Mouse (Mus musculus): ENCODE data around the gene Mob1b. TPM values are rescaled to one million over a fixed set of nuclear protein-coding genes. Genes with fewer than 3 reads are reported as not detected.

Mob1b gene
- 10.6 and 11.9 TPM in 2 replicates for polyA plus RNA-seq (2015; fragmentation: Nextera tagmentation; extraction: Ambion mirVana)

DNA sequence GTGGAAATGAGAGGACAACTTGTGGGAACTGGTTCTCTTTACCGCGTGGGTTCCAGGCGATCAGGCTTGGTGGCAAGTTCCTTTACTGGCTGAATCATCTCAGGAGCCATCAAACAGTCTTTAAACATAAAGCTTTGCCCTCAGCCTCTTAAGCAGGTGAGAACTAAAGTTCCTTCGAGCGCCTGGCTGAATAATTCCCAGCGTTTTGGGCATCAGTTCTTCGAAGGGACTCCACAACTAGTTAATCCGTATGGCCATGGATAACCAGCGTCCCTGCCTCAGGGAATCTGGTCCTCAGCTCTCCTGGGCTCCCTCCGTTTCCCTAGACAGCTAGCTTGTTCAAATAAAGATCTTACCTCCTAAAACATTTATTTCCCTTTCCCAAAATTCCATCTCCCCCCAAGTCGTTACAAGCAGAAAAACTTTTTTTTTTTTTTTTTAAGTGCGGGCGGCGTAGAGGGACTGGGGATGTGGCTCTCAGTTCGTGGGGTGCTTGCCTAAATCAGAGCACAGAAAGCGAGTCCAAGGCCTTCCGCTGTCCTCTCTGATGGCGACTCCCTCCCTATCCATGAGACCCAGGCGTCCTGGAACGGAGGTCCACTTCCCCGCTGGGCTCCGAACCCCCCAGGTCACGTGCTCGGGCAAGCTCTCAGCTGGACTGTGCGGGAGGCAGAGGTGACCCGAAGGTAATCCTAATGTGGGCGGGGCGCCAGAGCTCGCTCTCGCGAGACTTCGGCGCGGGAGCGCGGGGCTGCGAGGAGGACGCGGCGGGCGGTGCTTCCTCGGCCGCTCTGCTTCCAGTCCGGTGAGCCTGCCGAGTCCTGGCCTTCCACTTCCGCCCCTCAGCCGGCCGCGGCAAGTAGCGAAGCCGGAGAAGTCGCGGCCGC is at the start of gene Mob1b:
Gene Mob1b (plus strand): TSS at position 740 of the 887 bp plus-strand sequence.
- peak within 1 kb of the TSS; percentile 96 for H3K27ac ChIP-seq
- peak within 1 kb of the TSS; percentile 98 for H3K9ac ChIP-seq
- no peaks in the 10 kb centered on the region for H3K9me3 ChIP-seq
- under 1% methylated on average over 43 of the region's 54 CpGs for WGBS
- H3K27me3 ChIP-seq, result no peaks in the 10 kb centered on the region
- peak; percentile 96 for ATAC-seq (ENCODE audit: borderline replicate concordance, extremely low read depth, low FRiP score, low TSS enrichment)
- peak within 1 kb of the TSS; percentile 99 for H3K4me3 ChIP-seq
- no peaks in the 10 kb centered on the region for H3K36me3 ChIP-seq
- peaks cover 29% of the 10 kb centered on the region for H3K4me1 ChIP-seq
- peak within 1 kb of the TSS; percentile 95 for H3K4me2 ChIP-seq

GRCm38 (mm10) chr5:88674703-88675442 is 45.8 kb upstream of the Mob1b start:
- WGBS, result under 1% methylated on average over 47 of the region's 47 CpGs
- Histone ChIP-seq H3K9ac (peak overlapping the region; percentile 97), H3K4me2 (peak overlapping the region; percentile 75), H3K4me1 (peaks cover 11% of the 10 kb centered on the region; the same call in 1 of the 2 replicates), H3K36me3 (peaks cover 23% of the 10 kb centered on the region), H3K9me3 (no peaks in the 10 kb centered on the region), H3K4me3 (peak overlapping the region; percentile 99), H3K27ac (peak overlapping the region; percentile 99), H3K27me3 (no peaks in the 10 kb centered on the region)
- ATAC-seq (ENCODE audit: borderline replicate concordance, extremely low read depth, low FRiP score, low TSS enrichment), result peak; percentile 37

- H3K27me3 ChIP-seq, result no peaks in the 10 kb centered on the region
- H3K4me2 ChIP-seq, result peak within 1 kb of the TSS; percentile 75
- H3K4me1 ChIP-seq, result peaks cover 11% of the 10 kb centered on the region; the same call in 1 of the 2 replicates
- peak within 1 kb of the TSS; percentile 99 for H3K4me3 ChIP-seq
- peak; percentile 94 for ATAC-seq (ENCODE audit: borderline replicate concordance, extremely low read depth, low FRiP score, low TSS enrichment)
- WGBS, result under 1% methylated on average over 104 of the region's 127 CpGs
- H3K9ac ChIP-seq, result peak within 1 kb of the TSS; percentile 97
- no peaks in the 10 kb centered on the region for H3K9me3 ChIP-seq
- H3K36me3 ChIP-seq, result peaks cover 14% of the 10 kb centered on the region
- peak within 1 kb of the TSS; percentile 99 for H3K27ac ChIP-seq
Measured at GRCm38 (mm10) chr5:88675443-88676387, 44.9 kb upstream of the Mob1b start, which contains the start of gene Grsf1. Gene Grsf1, minus strand, starts transcription at chr5:88676171.

- no peak for ATAC-seq (ENCODE audit: borderline replicate concordance, extremely low read depth, low FRiP score, low TSS enrichment)
- Histone ChIP-seq H3K36me3 (no peaks in the 10 kb centered on the region), H3K27me3 (no peaks in the 10 kb centered on the region), H3K9me3 (no peaks in the 10 kb centered on the region), H3K9ac (no peak overlapping the region), H3K4me3 (no peak overlapping the region), H3K4me2 (no peak overlapping the region), H3K4me1 (peaks cover 8% of the 10 kb centered on the region; the same call in 1 of the 2 replicates), H3K27ac (no peak overlapping the region)
- WGBS, result 40% methylated on average over 7 of the region's 7 CpGs
Measured at GRCm38 (mm10) chr5:88678929-88679328, 41.7 kb upstream of the Mob1b start.

GRCm38 (mm10) chr5:88679341-88679740 is 41.3 kb upstream of the Mob1b start:
- 42% methylated on average over 6 of the region's 6 CpGs for WGBS
- Histone ChIP-seq H3K9me3 (no peaks in the 10 kb centered on the region), H3K27ac (no peak overlapping the region), H3K9ac (no peak overlapping the region), H3K36me3 (no peaks in the 10 kb centered on the region), H3K4me3 (no peak overlapping the region), H3K27me3 (no peaks in the 10 kb centered on the region), H3K4me1 (peaks cover 4% of the 10 kb centered on the region; the same call in 1 of the 2 replicates), H3K4me2 (no peak overlapping the region)
- no peak for ATAC-seq (ENCODE audit: borderline replicate concordance, extremely low read depth, low FRiP score, low TSS enrichment)

DNA sequence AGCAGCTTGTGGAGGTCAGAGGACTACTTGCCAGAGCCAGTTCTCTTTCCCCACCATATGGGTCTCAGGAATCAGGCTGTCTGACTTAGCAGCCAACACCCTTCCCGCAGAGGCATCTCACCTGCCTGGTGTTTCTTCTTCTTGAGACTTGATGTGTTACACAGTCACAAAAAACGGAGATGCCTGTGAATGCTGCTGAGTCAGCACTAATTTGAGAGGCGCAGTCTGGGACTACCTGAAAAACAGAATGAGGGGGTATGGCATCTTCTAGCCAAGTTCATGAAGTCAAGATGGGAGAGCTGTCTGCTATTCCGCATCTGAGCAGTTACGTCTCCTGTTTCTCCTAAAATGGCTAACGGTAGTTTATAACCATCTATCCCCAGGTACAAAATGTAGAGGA is 40.1 kb upstream of the Mob1b start:
- Histone ChIP-seq H3K9me3 (no peaks in the 10 kb centered on the region), H3K4me3 (no peak overlapping the region), H3K4me2 (no peak overlapping the region), H3K27me3 (peaks cover 3% of the 10 kb centered on the region; the same call in 1 of the 2 replicates), H3K27ac (no peak overlapping the region), H3K36me3 (no peaks in the 10 kb centered on the region), H3K4me1 (no peaks in the 10 kb centered on the region), H3K9ac (no peak overlapping the region)
- ATAC-seq (ENCODE audit: borderline replicate concordance, extremely low read depth, low FRiP score, low TSS enrichment), result no peak
- WGBS, result 89% methylated on average over 6 of the region's 6 CpGs

- Histone ChIP-seq H3K4me3 (no peak overlapping the region), H3K27me3 (peaks cover 7% of the 10 kb centered on the region; the same call in 1 of the 2 replicates)
- WGBS, result 77% methylated on average over 9 of the region's 9 CpGs
Measured at GRCm38 (mm10) chr5:88683706-88684105, 36.9 kb upstream of the Mob1b start.

GRCm38 (mm10) chr5:88684226-88684625 is 36.4 kb upstream of the Mob1b start:
- Histone ChIP-seq H3K4me1 (no peaks in the 10 kb centered on the region), H3K9me3 (no peaks in the 10 kb centered on the region), H3K4me2 (no peak overlapping the region), H3K4me3 (no peak overlapping the region), H3K27me3 (peaks cover 7% of the 10 kb centered on the region; the same call in 1 of the 2 replicates), H3K36me3 (no peaks in the 10 kb centered on the region), H3K27ac (no peak overlapping the region), H3K9ac (no peak overlapping the region)
- WGBS, result 22% methylated on average over 3 of the region's 3 CpGs
- ATAC-seq (ENCODE audit: borderline replicate concordance, extremely low read depth, low FRiP score, low TSS enrichment), result no peak

More at GRCm38 (mm10) chr5:88683706-88684105, 36.9 kb upstream of the Mob1b start:
- Histone ChIP-seq H3K9me3 (no peaks in the 10 kb centered on the region), H3K4me2 (no peak overlapping the region), H3K9ac (no peak overlapping the region), H3K4me1 (no peaks in the 10 kb centered on the region), H3K36me3 (no peaks in the 10 kb centered on the region), H3K27ac (no peak overlapping the region)
- no peak for ATAC-seq (ENCODE audit: borderline replicate concordance, extremely low read depth, low FRiP score, low TSS enrichment)

DNA sequence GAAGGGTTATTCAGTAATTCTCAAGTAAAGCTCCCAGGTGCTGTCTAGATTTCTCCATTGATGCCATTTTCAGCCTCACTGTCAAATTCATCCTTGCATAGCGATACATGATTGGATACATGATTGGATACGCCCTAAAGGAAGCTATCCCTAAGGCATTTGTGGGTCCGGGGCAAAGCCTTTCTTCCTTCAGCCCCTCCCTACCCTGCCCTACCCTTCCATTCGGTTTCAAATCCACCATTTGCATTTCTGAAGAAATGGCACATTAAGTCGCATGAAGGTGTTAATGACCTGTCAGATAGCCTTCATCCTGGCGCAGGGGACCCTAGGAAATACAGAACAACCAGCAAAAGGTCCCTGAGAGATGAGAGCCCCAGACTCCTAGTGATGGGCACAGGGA is 35.3 kb upstream of the Mob1b start:
- Histone ChIP-seq H3K9ac (no peak overlapping the region), H3K27ac (no peak overlapping the region), H3K4me1 (no peaks in the 10 kb centered on the region), H3K9me3 (no peaks in the 10 kb centered on the region), H3K4me3 (no peak overlapping the region), H3K27me3 (peaks cover 7% of the 10 kb centered on the region; the same call in 1 of the 2 replicates), H3K36me3 (no peaks in the 10 kb centered on the region), H3K4me2 (no peak overlapping the region)
- ATAC-seq (ENCODE audit: borderline replicate concordance, extremely low read depth, low FRiP score, low TSS enrichment), result no peak
- 15% methylated on average over 6 of the region's 6 CpGs for WGBS

DNA sequence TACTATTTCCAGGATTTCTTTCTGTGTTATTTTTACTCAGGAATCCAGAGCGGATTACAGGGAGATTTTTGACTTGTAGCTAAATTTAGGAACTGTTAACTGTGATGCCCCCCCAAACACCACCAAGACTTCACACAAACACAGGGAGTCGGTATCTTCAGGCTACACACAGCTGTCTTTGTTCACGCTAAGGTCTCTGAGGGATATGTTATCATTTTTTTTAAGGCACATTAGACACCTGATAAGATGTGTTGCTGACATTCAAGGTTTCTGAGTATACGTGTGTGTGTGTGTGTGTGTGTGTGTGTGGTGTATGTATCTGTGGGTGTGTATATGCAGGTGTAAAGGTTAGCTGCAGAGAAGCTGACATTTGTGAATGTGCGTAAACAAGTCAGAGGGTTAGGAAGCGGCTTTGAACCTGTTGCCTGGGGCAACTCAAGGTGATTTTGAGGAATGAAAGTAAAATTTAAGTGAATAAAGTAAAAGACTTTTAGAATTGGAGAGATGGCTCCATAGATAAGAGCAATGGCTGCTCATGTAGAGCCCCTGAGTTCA is 34.8 kb upstream of the Mob1b start:
- H3K27ac ChIP-seq, result no peak overlapping the region
- H3K27me3 ChIP-seq, result peaks cover 7% of the 10 kb centered on the region; the same call in 1 of the 2 replicates
- H3K36me3 ChIP-seq, result no peaks in the 10 kb centered on the region
- H3K9ac ChIP-seq, result no peak overlapping the region
- no peaks in the 10 kb centered on the region for H3K9me3 ChIP-seq
- no peaks in the 10 kb centered on the region for H3K4me1 ChIP-seq
- no peak overlapping the region for H3K4me3 ChIP-seq
- H3K4me2 ChIP-seq, result no peak overlapping the region
- WGBS, result 43% methylated on average over 6 of the region's 6 CpGs
- ATAC-seq (ENCODE audit: borderline replicate concordance, extremely low read depth, low FRiP score, low TSS enrichment), result no peak

GRCm38 (mm10) chr5:88687996-88688406 is 32.7 kb upstream of the Mob1b start:
- Histone ChIP-seq H3K4me2 (no peak overlapping the region), H3K4me1 (no peaks in the 10 kb centered on the region), H3K27ac (no peak overlapping the region), H3K4me3 (no peak overlapping the region), H3K9me3 (no peaks in the 10 kb centered on the region), H3K36me3 (no peaks in the 10 kb centered on the region), H3K9ac (no peak overlapping the region), H3K27me3 (peaks cover 7% of the 10 kb centered on the region; the same call in 1 of the 2 replicates)
- ATAC-seq (ENCODE audit: borderline replicate concordance, extremely low read depth, low FRiP score, low TSS enrichment), result no peak
- WGBS, result 73% methylated on average over 8 of the region's 8 CpGs
